ENCODE assay signal across 1 mouse cellular context in genomic region chr2:181600828-181601750, GRCm38 (mm10).
TF ChIP-seq lines count a peak whose summit lies in the region.

No protein-coding gene starts in this region.

TF ChIP-seq in MEL, 35 proteins besides CTCF, POLR2A, EP300 and RAD21 (continued from another document):
- TF ChIP-seq TBP (IDR thresholded peaks at IDR 0.05; ENCODE audit: low read depth, low read length): peak; percentile 85
- peak; percentile 90 for TF ChIP-seq SIN3A (IDR thresholded peaks at IDR 0.05; ENCODE audit: low read length)
- no peak for TF ChIP-seq MAZ (IDR thresholded peaks at IDR 0.05; ENCODE audit: low read depth, low read length)
- 0 out of 2 replicates have a peak, but pooled peaks have one; percentile 3 for TF ChIP-seq ZC3H11A (IDR thresholded peaks at IDR 0.05; ENCODE audit: low read depth, low read length)
- peak; percentile 90 for TF ChIP-seq NRF1 (IDR thresholded peaks at IDR 0.05; ENCODE audit: insufficient read depth, low read depth, low read length, poor library complexity, severe bottlenecking)
- 0 out of 2 replicates have a peak, but pooled peaks have one; percentile 13 for TF ChIP-seq GATA1 (IDR thresholded peaks at IDR 0.05; ENCODE audit: low read depth, low read length)
- peak; percentile 78; the same call in 1 of the 2 replicates for TF ChIP-seq KAT2A (conservative IDR thresholded peaks at IDR 0.05; ENCODE audit: low read depth, low read length)
- TF ChIP-seq JUND (IDR thresholded peaks at IDR 0.05; ENCODE audit: low read depth, low read length): no peak
- peak; percentile 73 for TF ChIP-seq MYC (IDR thresholded peaks at IDR 0.05; ENCODE audit: low read depth, low read length)
- peak; percentile 96 for TF ChIP-seq ELF1 (IDR thresholded peaks at IDR 0.05; ENCODE audit: low read depth, low read length)
- no peak for TF ChIP-seq BHLHE40 (IDR thresholded peaks at IDR 0.05; ENCODE audit: borderline replicate concordance, low read depth, low read length)
- 0 out of 2 replicates have a peak, but pooled peaks have one; percentile 2 for TF ChIP-seq UBTF (IDR thresholded peaks at IDR 0.05; ENCODE audit: borderline replicate concordance, insufficient read depth, low read depth, low read length)
- TF ChIP-seq ZMIZ1 (IDR thresholded peaks at IDR 0.05; ENCODE audit: low read depth, low read length): peak; percentile 81; the same call in 1 of the 2 replicates
- no peak for TF ChIP-seq MAFK (IDR thresholded peaks at IDR 0.05; ENCODE audit: borderline replicate concordance, low read depth, low read length)
- no peak for TF ChIP-seq USF2 (IDR thresholded peaks at IDR 0.05; ENCODE audit: borderline replicate concordance in 1 of 2, insufficient read depth in 1 of 2, low read depth in 1 of 2, low read length in 2 of 2)
- peak; percentile 34; the same call in 1 of the 2 replicates for TF ChIP-seq RCOR1 (IDR thresholded peaks at IDR 0.05; ENCODE audit: low read depth, low read length)
- peak; percentile 53 for TF ChIP-seq TCF12 (IDR thresholded peaks at IDR 0.05; ENCODE audit: low read depth, low read length)
- peak; percentile 98 for TF ChIP-seq HCFC1 (IDR thresholded peaks at IDR 0.05; ENCODE audit: low read depth, low read length)
- no peak for TF ChIP-seq TAL1 (IDR thresholded peaks at IDR 0.05; ENCODE audit: low read length)
- TF ChIP-seq NELFE (IDR thresholded peaks at IDR 0.05; ENCODE audit: low read depth, low read length): peak; percentile 94
- no peak for TF ChIP-seq ZNF384 (IDR thresholded peaks at IDR 0.05; ENCODE audit: low read depth, low read length)
- peak; percentile 85 for TF ChIP-seq MAX (IDR thresholded peaks at IDR 0.05; ENCODE audit: low read length)
